Mouse (Mus musculus) cerebellum, adult 8-10 months (tissue): ENCODE results near the gene Zfp607b.

Experiments
- DNase-seq: peaks from one replicate; pipeline ENCODE4 v3.0.0; 2022

Zfp607b gene

DNA sequence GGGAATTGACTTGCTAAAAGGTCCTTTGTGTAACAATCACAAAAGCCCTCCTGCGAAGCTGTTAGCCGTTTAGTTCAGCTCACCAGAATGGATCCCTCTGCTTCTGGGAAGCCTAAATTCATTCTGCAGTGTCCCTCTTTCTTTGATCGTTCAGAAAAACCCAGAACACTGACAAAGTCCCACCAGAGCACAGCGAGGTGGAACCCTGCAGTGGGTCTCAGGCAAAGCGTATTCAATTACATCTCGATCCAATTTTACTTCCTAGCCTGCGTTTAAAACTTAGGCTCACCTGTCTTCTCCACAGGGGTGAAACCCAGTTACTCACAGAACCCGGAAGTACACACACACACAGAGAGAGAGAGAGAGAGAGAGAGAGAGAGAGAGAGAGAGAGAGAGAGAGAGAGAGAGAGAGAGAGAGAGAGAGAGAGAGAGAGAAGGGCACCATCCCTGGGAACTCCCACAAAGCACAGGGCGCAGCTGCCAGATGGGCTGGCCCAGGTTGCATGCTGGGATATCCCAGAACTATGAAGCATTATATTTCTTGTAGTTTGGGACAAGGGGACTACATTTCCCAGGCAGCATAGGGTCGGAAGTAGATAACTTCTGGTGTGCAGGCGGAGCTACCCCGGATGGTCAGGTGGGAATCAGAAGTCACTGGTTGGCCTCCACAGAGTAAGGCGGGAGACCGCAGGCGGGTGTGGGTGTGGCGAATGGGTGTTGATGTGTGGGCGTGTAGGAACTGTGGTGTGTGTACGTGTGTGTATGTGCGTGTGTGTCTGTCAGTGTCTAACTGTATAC, at the start of gene Zfp607b:
Gene Zfp607b, plus strand, starts transcription at position 526 of the 798 bp plus-strand sequence.
- peak; percentile 91 for DNase-seq

GRCm38 (mm10) chr7:27644471-27644870, 44.7 kb upstream of the Zfp607b start:
- no peak for DNase-seq

GRCm38 (mm10) chr7:27646516-27646915, 42.6 kb upstream of the Zfp607b start:
- no peak for DNase-seq

- DNase-seq, result no peak
Observed at GRCm38 (mm10) chr7:27647281-27648002, 41.7 kb upstream of the Zfp607b start.

DNA sequence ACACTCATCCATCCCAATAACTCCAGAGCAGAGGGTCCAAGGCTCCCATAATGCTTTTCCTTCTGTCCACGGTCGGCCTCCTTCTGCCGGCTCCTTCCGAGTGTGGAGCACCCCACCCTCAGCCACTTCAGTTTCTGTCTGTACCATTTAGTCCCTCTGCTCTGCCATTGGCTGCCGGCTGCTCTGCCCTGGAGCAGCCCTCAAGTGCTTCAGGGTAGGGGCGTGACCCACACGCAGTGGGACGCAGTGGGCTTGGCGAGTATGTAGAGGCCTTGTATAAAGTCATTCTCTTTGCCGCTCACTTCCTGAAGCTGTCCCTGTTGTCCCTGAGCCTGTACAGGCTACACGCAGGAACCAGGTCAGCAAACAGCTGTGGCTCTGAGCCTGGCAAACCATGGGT, 39.4 kb upstream of the Zfp607b start:
- no peak for DNase-seq

DNA sequence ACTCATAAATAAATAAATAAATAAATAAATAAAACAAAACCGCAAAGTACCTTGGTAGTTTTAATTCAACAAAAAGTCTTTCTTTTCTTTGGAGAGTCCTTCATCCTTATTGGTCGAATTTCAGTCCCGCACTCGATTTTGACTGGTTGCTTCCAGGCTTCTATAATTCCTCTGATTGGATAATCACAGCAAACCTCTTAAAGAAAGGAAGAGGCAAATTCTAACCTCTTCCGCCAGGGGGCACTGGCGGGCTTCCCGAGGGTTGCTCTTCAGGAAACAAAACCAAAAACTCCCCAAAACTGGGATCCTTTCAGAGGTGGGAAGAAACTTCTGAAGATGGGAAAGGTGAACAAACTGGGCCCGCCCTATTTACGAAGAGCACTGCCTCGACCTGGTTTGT, 38.2 kb upstream of the Zfp607b start:
- peak; percentile 78 for DNase-seq

- peak; percentile 83 for DNase-seq
Observed at GRCm38 (mm10) chr7:27653681-27654437, 35.3 kb upstream of the Zfp607b start, which contains the start of gene Ttc9b. Ttc9b (plus strand) TSS chr7:27653915.

DNA sequence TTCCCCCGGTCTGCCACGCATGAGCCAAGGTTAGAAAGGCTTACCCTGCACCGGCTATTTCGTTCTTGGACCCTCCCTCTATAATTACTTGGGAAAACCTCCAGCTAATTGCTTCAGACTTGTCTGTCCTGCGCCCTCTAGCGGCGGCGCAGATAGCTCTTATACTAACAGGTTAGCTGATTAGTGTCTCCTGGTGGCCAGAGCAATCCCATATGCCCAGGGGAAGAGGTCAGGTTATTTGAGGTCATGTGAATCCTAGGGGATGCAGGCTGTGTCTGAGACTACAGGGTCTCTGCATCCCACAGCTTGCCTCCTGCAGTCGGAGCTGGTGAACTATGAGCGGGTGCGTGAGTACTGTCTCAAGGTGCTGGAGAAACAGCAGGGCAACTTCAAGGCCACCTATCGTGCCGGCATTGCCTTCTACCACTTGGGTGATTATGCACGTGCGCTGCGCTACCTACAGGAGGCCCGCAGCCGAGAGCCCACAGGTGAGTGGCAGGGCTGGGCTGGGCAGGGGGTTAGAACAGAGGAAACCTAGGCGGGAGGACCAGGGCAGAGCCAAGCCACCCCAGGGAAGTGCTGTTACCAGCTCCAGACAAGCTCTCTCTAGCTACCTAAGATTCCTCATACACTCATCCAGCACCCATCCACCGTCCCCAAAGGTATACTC, 34.4 kb upstream of the Zfp607b start:
- no peak for DNase-seq

- DNase-seq, result no peak
Observed at GRCm38 (mm10) chr7:27655545-27655944, 33.6 kb upstream of the Zfp607b start.

- no peak for DNase-seq
Observed at GRCm38 (mm10) chr7:27656600-27656999, 32.5 kb upstream of the Zfp607b start.

- no peak for DNase-seq
Observed at GRCm38 (mm10) chr7:27657824-27658395, 31.2 kb upstream of the Zfp607b start.

GRCm38 (mm10) chr7:27658712-27659663, 30.2 kb upstream of the Zfp607b start:
- no peak for DNase-seq

DNA sequence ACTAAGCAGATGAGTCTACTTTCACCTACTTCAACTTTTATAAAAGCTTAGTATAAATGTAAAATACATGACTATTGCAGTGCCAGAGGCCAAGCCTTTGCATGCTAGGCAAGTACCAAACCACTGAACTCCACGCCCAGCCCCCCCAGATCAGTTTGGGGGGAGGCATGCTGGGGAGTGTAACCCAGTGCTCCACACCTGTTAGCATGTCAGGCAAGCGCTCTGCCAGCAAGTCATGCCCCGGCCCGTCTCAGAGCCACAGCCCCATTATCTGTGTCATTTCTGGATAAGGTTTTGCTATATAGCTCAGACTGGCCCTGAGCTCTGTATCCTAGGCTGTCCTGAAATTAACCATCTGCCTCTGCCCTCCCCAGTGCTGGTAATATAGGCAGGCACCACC, 27.1 kb upstream of the Zfp607b start:
- no peak for DNase-seq

- DNase-seq, result peak; percentile 52
Observed at GRCm38 (mm10) chr7:27673064-27673574, 16.0 kb upstream of the Zfp607b start.

DNA sequence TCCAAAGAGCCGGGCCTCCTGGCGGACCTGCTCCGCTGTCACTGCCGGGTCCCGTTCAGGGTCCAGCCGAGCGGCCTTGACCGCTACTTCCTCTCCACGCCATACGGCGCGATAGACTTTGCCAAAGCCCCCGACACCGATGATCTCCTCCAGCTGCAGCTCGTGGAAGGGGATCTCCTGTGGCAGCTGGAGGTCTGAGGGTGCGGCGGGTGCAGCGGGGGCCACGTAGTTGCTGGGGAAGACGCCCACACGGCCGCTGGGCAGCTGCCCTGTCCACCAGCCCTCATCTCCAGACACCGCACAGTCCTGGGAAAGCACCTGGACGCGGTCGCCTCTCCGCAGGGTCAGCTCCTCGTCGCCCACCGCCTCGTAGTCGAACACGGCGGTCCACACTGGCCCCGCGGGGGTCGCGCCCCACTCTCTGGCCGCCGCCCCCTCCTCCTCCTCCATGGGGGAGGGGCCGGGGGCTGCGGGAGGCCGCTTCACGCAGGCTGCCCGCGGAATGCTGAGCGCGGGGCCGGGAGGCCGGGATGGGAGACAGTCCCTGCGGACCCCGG, 15.5 kb upstream of the Zfp607b start:
- DNase-seq, result peak; percentile 60

DNA sequence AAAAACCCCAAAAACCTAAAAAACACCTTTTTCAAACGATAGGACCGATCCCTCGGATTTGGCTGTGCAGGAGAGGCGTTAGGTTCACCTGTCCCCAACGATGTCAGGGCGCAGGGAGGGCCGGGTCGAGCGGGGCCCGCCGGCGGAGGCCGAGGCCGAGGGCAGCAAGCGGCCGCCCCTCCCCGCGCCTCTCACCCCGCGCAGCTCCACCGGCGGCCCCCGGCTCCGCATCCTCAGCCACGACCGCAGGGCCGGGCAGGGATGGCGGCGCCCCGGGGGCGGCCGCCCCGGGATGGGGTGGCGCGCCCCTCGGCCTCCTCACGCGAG, 15.0 kb upstream of the Zfp607b start:
- DNase-seq, result no peak

GRCm38 (mm10) chr7:27674522-27675221, 14.5 kb upstream of the Zfp607b start, which contains the start of gene Map3k10:
Map3k10 (minus strand) TSS chr7:27674598.
- DNase-seq, result peak; percentile 94

DNA sequence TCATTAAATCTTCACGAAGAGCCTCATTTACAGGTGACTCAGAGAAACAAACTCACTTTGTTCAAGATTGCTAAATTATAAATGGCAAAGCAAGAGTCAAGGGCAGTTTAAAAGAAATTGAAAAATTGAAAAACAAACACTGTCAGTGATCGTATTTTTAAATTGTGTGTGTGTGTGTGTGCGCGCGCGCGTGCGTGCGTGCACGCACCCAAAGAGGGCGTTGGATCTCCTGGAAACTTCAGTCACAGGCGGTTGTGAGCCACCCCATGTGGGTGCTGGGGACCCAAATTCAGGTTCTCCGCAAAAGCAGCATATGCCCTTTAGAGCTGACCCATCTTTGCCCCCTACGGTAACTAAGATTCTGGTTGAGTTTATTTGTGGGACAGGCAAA, 13.9 kb upstream of the Zfp607b start:
- DNase-seq, result no peak

- DNase-seq, result no peak
Observed at GRCm38 (mm10) chr7:27683218-27683617, 5.9 kb upstream of the Zfp607b start.

- no peak for DNase-seq
Observed at GRCm38 (mm10) chr7:27685220-27685619, 3.9 kb upstream of the Zfp607b start.
